Mouse (Mus musculus) cerebellum, adult 2 months (tissue): Measurements from ENCODE around the gene Tlcd1. TPM values are rescaled to one million over a fixed set of nuclear protein-coding genes. Genes with fewer than 3 reads are reported as not detected.

Experiments
- DNase-seq, 2 experiments: peaks; one replicate each; pipeline ENCODE4 v3.0.0; 2021
- H3K27ac ChIP-seq: fragments of 200-500 bp; 2 replicates; pipeline ENCODE4 v1.5.1; 2012; ENCODE audit warnings: low read length, control low read depth, inconsistent platforms; ENCODE audit not compliant: insufficient read depth
- H3K27me3 ChIP-seq: fragments of 200-500 bp; 2 replicates; pipeline ENCODE4 v1.6.1; 2012; ENCODE audit warnings: inconsistent platforms, mild to moderate bottlenecking, low read length, moderate library complexity; ENCODE audit not compliant: control insufficient read depth, insufficient read depth
- H3K4me1 ChIP-seq: fragments of 200-500 bp; 2 replicates; pipeline ENCODE4 v1.6.1; 2011; ENCODE audit warnings: low read length; ENCODE audit not compliant: control insufficient read depth, insufficient read depth
- H3K4me3 ChIP-seq: fragments of 200-500 bp; replicated peaks from 2 replicates; pipeline ENCODE3; 2011; ENCODE audit warnings: mild to moderate bottlenecking, low read depth, low read length, control low read depth; ENCODE audit not compliant: insufficient read depth
- CTCF ChIP-seq: fragments of 200-500 bp; IDR thresholded peaks from 2 replicates; pipeline ENCODE4 v1.5.1; 2011; ENCODE audit warnings: low read depth, mild to moderate bottlenecking, control low read depth, low read length, moderate library complexity, borderline replicate concordance; ENCODE audit not compliant: insufficient read depth
- POLR2A ChIP-seq: fragments of 200-500 bp; IDR thresholded peaks from 2 replicates; pipeline ENCODE4 v1.6.1; 2011; ENCODE audit warnings: low read length, control low read depth, borderline replicate concordance; ENCODE audit not compliant: insufficient read depth
- WGBS: fragments of 180-500 bp; shearing (Covaris S2); methylation state at CpG from one replicate; pipeline ENCODE4 v1.1.7; 2018; 5-methylcytosine and 5-hydroxymethylcytosine counted together
- polyA plus RNA-seq: library from polyadenylated mRNA; depleted of rRNA; stranded (reverse); fragments of >200 nt; gene quantifications from 2 replicates; pipeline ENCODE4 v1.2.3, GENCODE M21; 2012

Tlcd1 gene
- polyA plus RNA-seq, 1 experiment = 147 TPM

GRCm38 (mm10) chr11:78155674-78156073 lies 20.8 kb upstream of the Tlcd1 start:
- H3K4me3 ChIP-seq = no peak overlapping the region
- peak in 1 of 2 experiments; percentile 56 for DNase-seq
- H3K27me3 ChIP-seq = no peaks in the 10 kb centered on the region
- H3K27ac ChIP-seq = no peak overlapping the region
- TF ChIP-seq POLR2A (no peak), CTCF (no peak)
- peaks cover 7% of the 10 kb centered on the region for H3K4me1 ChIP-seq
- 51% methylated on average over 5 of the region's 5 CpGs for WGBS

GRCm38 (mm10) chr11:78156156-78156699 lies 20.3 kb upstream of the Tlcd1 start:
- no peak for DNase-seq
- TF ChIP-seq POLR2A (no peak), CTCF (no peak)
- H3K4me1 ChIP-seq = peaks cover 7% of the 10 kb centered on the region
- no peak overlapping the region for H3K27ac ChIP-seq
- no peaks in the 10 kb centered on the region for H3K27me3 ChIP-seq
- no peak overlapping the region for H3K4me3 ChIP-seq
- 87% methylated on average over 6 of the region's 6 CpGs for WGBS

GRCm38 (mm10) chr11:78159096-78159495 lies 17.4 kb upstream of the Tlcd1 start:
- H3K4me3 ChIP-seq = no peak overlapping the region
- H3K27ac ChIP-seq = no peak overlapping the region
- H3K27me3 ChIP-seq = no peaks in the 10 kb centered on the region
- DNase-seq = peak; percentile 79 to 84
- TF ChIP-seq POLR2A (no peak), CTCF (peak; percentile 98)
- 14% methylated on average over 2 of the region's 2 CpGs for WGBS
- H3K4me1 ChIP-seq = no peaks in the 10 kb centered on the region; the same call in 1 of the 2 replicates

GRCm38 (mm10) chr11:78159557-78159956 lies 17.0 kb upstream of the Tlcd1 start:
- 61% methylated on average over 7 of the region's 7 CpGs for WGBS
- no peak overlapping the region for H3K4me3 ChIP-seq
- no peak overlapping the region for H3K27ac ChIP-seq
- DNase-seq = no peak
- no peaks in the 10 kb centered on the region for H3K27me3 ChIP-seq
- no peaks in the 10 kb centered on the region; the same call in 1 of the 2 replicates for H3K4me1 ChIP-seq
- no peak for TF ChIP-seq CTCF
- no peak for TF ChIP-seq POLR2A

GRCm38 (mm10) chr11:78160171-78160570 lies 16.3 kb upstream of the Tlcd1 start:
- no peak for DNase-seq
- H3K27ac ChIP-seq = no peak overlapping the region
- WGBS = 85% methylated on average over 18 of the region's 18 CpGs
- no peak overlapping the region for H3K4me3 ChIP-seq
- TF ChIP-seq CTCF (no peak), POLR2A (no peak)
- no peaks in the 10 kb centered on the region; the same call in 1 of the 2 replicates for H3K4me1 ChIP-seq
- H3K27me3 ChIP-seq = no peaks in the 10 kb centered on the region

- Histone ChIP-seq H3K4me1 (no peaks in the 10 kb centered on the region; the same call in 1 of the 2 replicates), H3K4me3 (no peak overlapping the region), H3K27ac (no peak overlapping the region), H3K27me3 (no peaks in the 10 kb centered on the region)
- DNase-seq = no peak
- WGBS = 79% methylated on average over 3 of the region's 3 CpGs
- TF ChIP-seq CTCF (no peak), POLR2A (no peak)
Observed at GRCm38 (mm10) chr11:78160675-78161074, 15.8 kb upstream of the Tlcd1 start.

- H3K4me1 ChIP-seq = no peaks in the 10 kb centered on the region; the same call in 1 of the 2 replicates
- no peak overlapping the region for H3K27ac ChIP-seq
- H3K4me3 ChIP-seq = no peak overlapping the region
- 86% methylated on average over 14 of the region's 14 CpGs for WGBS
- TF ChIP-seq POLR2A (no peak), CTCF (no peak)
- H3K27me3 ChIP-seq = no peaks in the 10 kb centered on the region
- no peak for DNase-seq
Observed at GRCm38 (mm10) chr11:78161169-78161568, 15.3 kb upstream of the Tlcd1 start.

- H3K27ac ChIP-seq = no peak overlapping the region
- DNase-seq = no peak
- WGBS = 3% methylated on average over 4 of the region's 4 CpGs
- H3K4me1 ChIP-seq = no peaks in the 10 kb centered on the region; the same call in 1 of the 2 replicates
- no peak overlapping the region for H3K4me3 ChIP-seq
- H3K27me3 ChIP-seq = no peaks in the 10 kb centered on the region
- no peak for TF ChIP-seq POLR2A
- TF ChIP-seq CTCF = no peak
Observed at GRCm38 (mm10) chr11:78161968-78162367, 14.5 kb upstream of the Tlcd1 start.

GRCm38 (mm10) chr11:78162504-78162903 lies 14.0 kb upstream of the Tlcd1 start:
- H3K4me1 ChIP-seq = peaks cover 1% of the 10 kb centered on the region; the same call in 1 of the 2 replicates
- no peak for DNase-seq
- 40% methylated on average over 6 of the region's 6 CpGs for WGBS
- H3K27me3 ChIP-seq = no peaks in the 10 kb centered on the region
- TF ChIP-seq CTCF (no peak), POLR2A (no peak)
- no peak overlapping the region for H3K4me3 ChIP-seq
- H3K27ac ChIP-seq = no peak overlapping the region
